Mouse (Mus musculus) inflammation-experienced regulatory T-cells, adult 6 months (primary cell): ENCODE measurements at regions not wholly inside any gene's neighbourhood (a gene's known extent, or its start where the extent isn't known, plus 50 kb on each side); places are given as distances from the start of the nearest gene placed in this dataset.

Experiments
- ATAC-seq: one replicate; pipeline ENCODE4 v1.8.0; 2017

- no peak for ATAC-seq
Measured at GRCm38 (mm10) chr10:10270297-10270696, 201.8 kb downstream of the Adgb start.

- ATAC-seq = no peak
Measured at GRCm38 (mm10) chr10:10252540-10253318, 219.4 kb downstream of the Adgb start.

- no peak for ATAC-seq
Measured at GRCm38 (mm10) chr10:10252136-10252535, 220.0 kb downstream of the Adgb start.

GRCm38 (mm10) chr10:10234894-10235523 lies 237.1 kb downstream of the Adgb start:
- ATAC-seq = peak; percentile 70

GRCm38 (mm10) chr10:10224582-10225144 lies 247.5 kb downstream of the Adgb start:
- peak; percentile 97 for ATAC-seq

GRCm38 (mm10) chr10:10219726-10220125 lies 252.4 kb downstream of the Adgb start:
- no peak for ATAC-seq

GRCm38 (mm10) chr10:10216892-10217291 lies 255.2 kb downstream of the Adgb start:
- ATAC-seq = no peak

GRCm38 (mm10) chr10:10215376-10215775 lies 256.8 kb downstream of the Adgb start:
- no peak for ATAC-seq

GRCm38 (mm10) chr10:10208354-10208753 lies 263.8 kb downstream of the Adgb start:
- no peak for ATAC-seq

- no peak for ATAC-seq
Measured at GRCm38 (mm10) chr10:10205805-10206520, 266.2 kb downstream of the Adgb start.

GRCm38 (mm10) chr10:10203982-10204381 lies 268.1 kb downstream of the Adgb start:
- ATAC-seq = no peak

- ATAC-seq = peak; percentile 57
Measured at GRCm38 (mm10) chr10:10190308-10190707, 281.8 kb downstream of the Adgb start.

- no peak for ATAC-seq
Measured at GRCm38 (mm10) chr10:10188113-10188512, 284.0 kb downstream of the Adgb start.

- peak; percentile 22 for ATAC-seq
Measured at GRCm38 (mm10) chr10:10186721-10187120, 285.4 kb downstream of the Adgb start.

- ATAC-seq = peak; percentile 18
Measured at GRCm38 (mm10) chr10:10185298-10185883, 284.5 kb upstream of the Stxbp5 start.

- peak; percentile 81 for ATAC-seq
Measured at GRCm38 (mm10) chr10:10184386-10184785, 283.5 kb upstream of the Stxbp5 start.

- peak; percentile 32 for ATAC-seq
Measured at GRCm38 (mm10) chr10:10177037-10177436, 276.2 kb upstream of the Stxbp5 start.
